Mouse (Mus musculus): ENCODE data around the gene Mettl21a. TPM values are rescaled to one million over a fixed set of nuclear protein-coding genes. Genes with fewer than 3 reads are reported as not detected.

Mettl21a gene
- total and polyA plus RNA-seq, 3 experiments: 18.4 to 38.8 (median 25.7) TPM

DNA sequence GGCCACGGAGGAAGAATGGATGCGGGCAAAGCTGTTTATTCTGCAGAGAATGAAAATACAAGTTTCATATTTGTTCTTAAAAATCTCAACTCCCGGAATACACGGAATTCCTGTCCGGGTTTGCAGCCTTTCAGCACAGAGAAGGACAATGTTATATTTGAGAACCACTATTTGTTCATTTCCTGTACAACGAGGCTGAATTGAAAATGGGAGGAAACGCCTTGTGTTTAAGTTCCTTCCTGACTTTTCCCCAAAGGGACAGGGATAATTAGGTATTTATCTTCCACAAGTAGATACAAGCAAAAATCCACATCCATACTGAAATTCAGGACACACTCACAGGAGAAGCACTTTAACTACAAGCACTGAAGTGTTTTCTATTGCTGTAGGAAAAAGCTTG is 41.8 kb upstream of the Mettl21a start:
- H3K27me3 ChIP-seq (replicated peaks): no peaks in the 10 kb centered on the region

DNA sequence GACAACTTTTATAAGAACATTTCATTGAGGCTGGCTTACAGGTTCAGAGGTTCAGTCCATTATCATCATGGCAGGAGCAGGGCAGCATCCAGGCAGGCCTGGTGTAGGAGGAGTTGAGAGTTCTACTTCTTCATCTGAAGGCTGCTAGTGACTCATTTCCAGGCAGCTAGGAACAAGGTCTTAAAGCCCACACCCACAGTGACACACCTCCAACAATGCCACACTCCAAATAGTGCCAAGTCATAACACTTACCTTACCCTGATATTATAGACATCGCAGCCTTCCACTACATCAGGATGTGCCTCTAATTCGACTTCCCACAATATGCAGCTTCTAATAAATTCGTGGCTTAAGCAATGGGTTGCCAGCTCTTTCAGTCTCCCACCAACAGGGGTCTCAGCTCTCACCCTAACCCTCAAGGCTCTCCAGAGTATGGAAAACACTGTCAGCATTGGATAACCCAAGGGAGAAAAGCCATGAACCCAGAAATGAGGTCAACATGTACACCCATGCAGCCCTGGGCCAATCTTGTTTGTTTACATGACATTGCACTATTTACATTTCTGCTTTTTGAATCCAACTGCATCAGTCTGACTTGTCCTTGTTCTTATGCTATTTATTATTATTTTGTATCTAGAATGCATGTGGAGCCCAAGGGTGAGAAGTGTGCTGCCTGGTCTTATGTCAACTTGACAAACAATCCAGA is 39.5 kb upstream of the Mettl21a start:
- Histone ChIP-seq H3K4me2 (ENCODE audit: insufficient read depth, low read depth, poor library complexity, severe bottlenecking) (no peak overlapping the region), H3K27ac (ENCODE audit: insufficient read depth, low read depth) (no peak overlapping the region), H3K4me1 (ENCODE audit: control insufficient read depth in 1 of 2, insufficient read depth in 2 of 2) (0 out of 4 replicates have a peak, but pooled peaks cover 0 to 3% of the 10 kb centered on the region in 2 experiments), H3K79me2 (replicated peaks; ENCODE audit: control insufficient read depth, extremely low read depth, insufficient read depth, poor library complexity, severe bottlenecking) (no peaks in the 10 kb centered on the region), H3K9ac (ENCODE audit: insufficient read depth, low read depth) (no peak overlapping the region), H3K36me3 (replicated peaks in 1 of 2; ENCODE audit: control insufficient read depth in 1 of 2, insufficient read depth in 1 of 2, low read length in 1 of 2) (no peaks in the 10 kb centered on the region), H3K4me3 (replicated peaks in 1 of 3; ENCODE audit: low read depth in 2 of 3, low read length in 2 of 3, poor library complexity in 1 of 3) (no peak overlapping the region), H3K9me3 (replicated peaks; ENCODE audit: low read length) (no peaks in the 10 kb centered on the region), H3K27me3 (replicated peaks) (no peaks in the 10 kb centered on the region)
- TF ChIP-seq MYC (IDR thresholded peaks at IDR 0.05; ENCODE audit: low read depth, low read length): no peak
- no peak for TF ChIP-seq ELF1 (IDR thresholded peaks at IDR 0.05; ENCODE audit: low read depth, low read length)
- no peak for TF ChIP-seq SMC3 (IDR thresholded peaks at IDR 0.05; ENCODE audit: low read depth, low read length)
- no peak for TF ChIP-seq HCFC1 (IDR thresholded peaks at IDR 0.05; ENCODE audit: low read depth, low read length)
- no peak for TF ChIP-seq ZMIZ1 (IDR thresholded peaks at IDR 0.05; ENCODE audit: low read depth, low read length)
- no peak for TF ChIP-seq JUND (conservative IDR thresholded peaks at IDR 0.05; ENCODE audit: low read depth, low read length)
- DNase-seq (ENCODE audit: extremely low read depth): no peak
- dilution Hi-C loops (cut with MboI; ENCODE audit: extremely low pct_ligation_motif_present, extremely low pct_unique_long_range_greater_than_20kb, low sequenced_read_pairs): no loop called here
- in situ Hi-C loops (cut with MboI; ENCODE audit: low pct_ligation_motif_present, low pct_unique_long_range_greater_than_20kb, low sequenced_read_pairs): no loop called here

More for the DNA sequence above, 41.8 kb upstream of the Mettl21a start:
- Histone ChIP-seq H3K79me2 (replicated peaks; ENCODE audit: control insufficient read depth, extremely low read depth, insufficient read depth, poor library complexity, severe bottlenecking) (no peaks in the 10 kb centered on the region), H3K27ac (ENCODE audit: insufficient read depth, low read depth) (no peak overlapping the region), H3K4me2 (ENCODE audit: insufficient read depth, low read depth, poor library complexity, severe bottlenecking) (no peak overlapping the region), H3K36me3 (replicated peaks in 1 of 2; ENCODE audit: control insufficient read depth in 1 of 2, insufficient read depth in 1 of 2, low read length in 1 of 2) (no peaks in the 10 kb centered on the region), H3K9ac (ENCODE audit: insufficient read depth, low read depth) (no peak overlapping the region), H3K4me1 (ENCODE audit: control insufficient read depth in 1 of 2, insufficient read depth in 2 of 2) (peaks cover 0 to 3% of the 10 kb centered on the region in 2 experiments; a peak in 1 of 4 replicates), H3K4me3 (replicated peaks in 1 of 3; ENCODE audit: low read depth in 2 of 3, low read length in 2 of 3, poor library complexity in 1 of 3) (no peak overlapping the region), H3K9me3 (replicated peaks; ENCODE audit: low read length) (no peaks in the 10 kb centered on the region)
- in situ Hi-C loops (cut with MboI; ENCODE audit: low pct_ligation_motif_present, low pct_unique_long_range_greater_than_20kb, low sequenced_read_pairs): no loop called here
- dilution Hi-C loops (cut with MboI; ENCODE audit: extremely low pct_ligation_motif_present, extremely low pct_unique_long_range_greater_than_20kb, low sequenced_read_pairs): no loop called here
- TF ChIP-seq MYC (IDR thresholded peaks at IDR 0.05; ENCODE audit: low read depth, low read length): no peak
- DNase-seq (ENCODE audit: extremely low read depth): no peak

DNA sequence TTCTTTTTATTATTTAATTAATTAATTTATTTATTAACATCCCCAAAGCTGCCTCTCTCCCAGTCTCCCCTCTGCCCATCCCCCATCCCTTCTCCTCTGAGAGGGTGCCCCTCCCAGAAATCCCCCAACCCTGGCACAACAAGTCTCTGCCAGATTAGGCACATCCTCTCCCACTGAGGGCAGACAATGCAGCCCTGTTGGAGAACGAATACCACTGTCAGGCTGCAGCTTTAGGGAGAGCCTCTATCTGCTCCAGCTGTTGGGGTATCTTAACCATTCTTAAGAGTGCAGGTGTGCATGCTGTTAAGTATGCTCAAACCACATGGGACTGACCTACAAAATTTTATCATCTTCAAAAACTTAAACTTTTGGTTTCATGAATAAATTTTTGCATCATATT is 38.4 kb upstream of the Mettl21a start:
- in situ Hi-C loops (cut with MboI; ENCODE audit: low pct_ligation_motif_present, low pct_unique_long_range_greater_than_20kb, low sequenced_read_pairs): no loop called here
- dilution Hi-C loops (cut with MboI; ENCODE audit: extremely low pct_ligation_motif_present, extremely low pct_unique_long_range_greater_than_20kb, low sequenced_read_pairs): no loop called here
- Histone ChIP-seq H3K4me2 (ENCODE audit: insufficient read depth, low read depth, poor library complexity, severe bottlenecking) (no peak overlapping the region), H3K9me3 (replicated peaks; ENCODE audit: low read length) (no peaks in the 10 kb centered on the region), H3K4me1 (ENCODE audit: control insufficient read depth in 1 of 2, insufficient read depth in 2 of 2) (peaks cover under 1 to 2% of the 10 kb centered on the region in 2 experiments; a peak in 1 of 4 replicates), H3K27me3 (replicated peaks) (no peaks in the 10 kb centered on the region), H3K36me3 (replicated peaks in 1 of 2; ENCODE audit: control insufficient read depth in 1 of 2, insufficient read depth in 1 of 2, low read length in 1 of 2) (no peaks in the 10 kb centered on the region), H3K9ac (ENCODE audit: insufficient read depth, low read depth) (no peak overlapping the region), H3K79me2 (replicated peaks; ENCODE audit: control insufficient read depth, extremely low read depth, insufficient read depth, poor library complexity, severe bottlenecking) (no peaks in the 10 kb centered on the region), H3K27ac (ENCODE audit: insufficient read depth, low read depth) (no peak overlapping the region), H3K4me3 (replicated peaks in 1 of 3; ENCODE audit: low read depth in 2 of 3, low read length in 2 of 3, poor library complexity in 1 of 3) (no peak overlapping the region)
- no peak for TF ChIP-seq PAX5 (IDR thresholded peaks at IDR 0.05; ENCODE audit: low read length)
- no peak for TF ChIP-seq CHD1 (IDR thresholded peaks at IDR 0.05; ENCODE audit: low read depth, low read length)
- no peak for TF ChIP-seq POLR2AphosphoS2 (IDR thresholded peaks at IDR 0.05; ENCODE audit: low read depth, low read length)
- TF ChIP-seq GABPA (IDR thresholded peaks at IDR 0.05; ENCODE audit: insufficient replicate concordance, low read depth, low read length): no peak
- no peak for TF ChIP-seq MYC (IDR thresholded peaks at IDR 0.05; ENCODE audit: low read depth, low read length)
- no peak for TF ChIP-seq ETS1 (conservative IDR thresholded peaks at IDR 0.05; ENCODE audit: low read depth, low read length)
- no peak for TF ChIP-seq TCF12 (IDR thresholded peaks at IDR 0.05; ENCODE audit: low read depth, low read length)
- TF ChIP-seq NELFE (IDR thresholded peaks at IDR 0.05; ENCODE audit: low read depth, low read length): no peak
- no peak for TF ChIP-seq SMC3 (IDR thresholded peaks at IDR 0.05; ENCODE audit: low read depth, low read length)
- DNase-seq (ENCODE audit: extremely low read depth): no peak

Data from CH12.LX (cell line).